Mouse (Mus musculus): ENCODE data around the gene Tab1. TPM values are rescaled to one million over a fixed set of nuclear protein-coding genes. Genes with fewer than 3 reads are reported as not detected.

Tab1 gene
- polyA plus RNA-seq, 1 experiment from 2014 or later = 12.2 TPM

- Histone ChIP-seq H3K27me3 (ENCODE audit: control insufficient read depth, insufficient read depth, low read depth, low read length) (peaks cover 13% of the 10 kb centered on the region), H3K4me2 (ENCODE audit: low read depth, low read length) (peak overlapping the region; percentile 98), H3K36me3 (ENCODE audit: control insufficient read depth, insufficient read depth) (no peaks in the 10 kb centered on the region), H3K4me3 (ENCODE audit: low read depth, low read length) (peak overlapping the region; percentile 73), H3K27ac (ENCODE audit: low read length) (no peak overlapping the region), H3K9me3 (replicated peaks; ENCODE audit: control insufficient read depth, low read length) (no peaks in the 10 kb centered on the region), H3K9ac (ENCODE audit: low read depth, low read length) (peak overlapping the region; percentile 79), H3K4me1 (ENCODE audit: control insufficient read depth, low read depth, low read length) (peaks cover 56% of the 10 kb centered on the region)
- WGBS (ENCODE audit: insufficient replicate concordance) = 51% methylated on average over 7 of the region's 7 CpGs
- ATAC-seq (ENCODE audit: low read depth) = no peak
Observed at GRCm38 (mm10) chr15:80092041-80092441, 40.9 kb upstream of the Tab1 start.

DNA sequence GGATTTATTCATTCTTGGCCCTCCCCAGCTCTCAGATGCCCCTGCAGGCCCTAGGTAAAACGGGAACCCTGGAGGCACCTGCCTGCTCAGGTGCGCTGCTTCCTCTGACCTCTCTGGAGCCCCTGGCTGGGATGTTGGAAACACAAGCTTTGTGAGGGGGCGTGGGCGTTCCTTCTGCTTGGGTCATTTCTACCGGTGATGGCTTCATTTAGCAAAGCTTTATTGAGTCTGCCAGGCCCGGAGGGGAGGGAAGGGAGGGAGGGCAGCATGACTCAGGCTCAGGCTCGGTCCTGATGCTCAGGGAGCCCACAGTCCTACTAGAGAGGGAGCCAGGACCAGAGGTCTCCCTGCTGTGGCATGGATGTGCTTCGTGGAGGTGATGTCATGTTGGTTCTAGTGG lies 40.3 kb upstream of the Tab1 start:
- H3K27ac ChIP-seq (ENCODE audit: low read length) = no peak overlapping the region
- 48% methylated on average over 8 of the region's 8 CpGs for WGBS (ENCODE audit: insufficient replicate concordance)

GRCm38 (mm10) chr15:80094201-80094600 lies 38.7 kb upstream of the Tab1 start:
- Histone ChIP-seq H3K4me3 (ENCODE audit: low read depth, low read length) (no peak overlapping the region), H3K4me1 (ENCODE audit: control insufficient read depth, low read depth, low read length) (peaks cover 58% of the 10 kb centered on the region)
- 86% methylated on average over 13 of the region's 13 CpGs for whole genome bisulfite sequencing (ENCODE audit: insufficient replicate concordance)

More for the DNA sequence above, 40.3 kb upstream of the Tab1 start:
- Histone ChIP-seq H3K27me3 (ENCODE audit: control insufficient read depth, insufficient read depth, low read depth, low read length) (peaks cover 13% of the 10 kb centered on the region), H3K4me1 (ENCODE audit: control insufficient read depth, low read depth, low read length) (peaks cover 56% of the 10 kb centered on the region), H3K4me3 (ENCODE audit: low read depth, low read length) (no peak overlapping the region), H3K4me2 (ENCODE audit: low read depth, low read length) (no peak overlapping the region), H3K36me3 (ENCODE audit: control insufficient read depth, insufficient read depth) (no peaks in the 10 kb centered on the region), H3K9me3 (replicated peaks; ENCODE audit: control insufficient read depth, low read length) (no peaks in the 10 kb centered on the region), H3K9ac (ENCODE audit: low read depth, low read length) (no peak overlapping the region)
- ATAC-seq (ENCODE audit: low read depth) = no peak

DNA sequence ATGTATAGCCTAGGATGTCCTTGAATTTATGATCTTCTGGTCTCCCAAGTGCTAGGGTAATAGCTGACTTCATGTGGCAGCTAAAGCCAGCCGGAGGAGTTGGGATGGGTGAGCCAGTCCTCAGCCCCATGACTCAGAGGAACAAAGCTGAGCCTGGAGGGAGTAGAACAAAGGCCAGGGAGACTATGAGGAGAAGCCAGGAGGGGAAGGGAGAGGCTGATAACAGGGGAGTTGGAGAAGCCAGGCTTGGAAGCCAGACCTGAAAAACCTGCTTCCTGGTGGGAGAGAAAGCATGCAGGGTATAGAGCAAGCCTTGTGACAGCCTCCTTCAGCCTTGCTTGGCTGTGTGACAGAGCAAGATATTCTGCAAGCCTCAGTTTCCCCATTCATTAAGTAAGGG lies 37.3 kb upstream of the Tab1 start:
- no peak overlapping the region for H3K27ac ChIP-seq (ENCODE audit: low read length)
- WGBS (ENCODE audit: insufficient replicate concordance) = 84% methylated on average over 1 of the region's 1 CpGs
- no peaks in the 10 kb centered on the region for H3K9me3 ChIP-seq (replicated peaks; ENCODE audit: control insufficient read depth, low read length)
- peaks cover 13% of the 10 kb centered on the region for H3K27me3 ChIP-seq (ENCODE audit: control insufficient read depth, insufficient read depth, low read depth, low read length)
- no peak for ATAC-seq (ENCODE audit: low read depth)
- no peak overlapping the region for H3K4me2 ChIP-seq (ENCODE audit: low read depth, low read length)
- no peak overlapping the region for H3K4me3 ChIP-seq (ENCODE audit: low read depth, low read length)
- H3K36me3 ChIP-seq (ENCODE audit: control insufficient read depth, insufficient read depth) = no peaks in the 10 kb centered on the region
- H3K4me1 ChIP-seq (ENCODE audit: control insufficient read depth, low read depth, low read length) = peaks cover 56% of the 10 kb centered on the region
- no peak overlapping the region for H3K9ac ChIP-seq (ENCODE audit: low read depth, low read length)

More at GRCm38 (mm10) chr15:80094201-80094600, 38.7 kb upstream of the Tab1 start:
- no peaks in the 10 kb centered on the region for H3K9me3 ChIP-seq (replicated peaks; ENCODE audit: control insufficient read depth, low read length)
- ATAC-seq (ENCODE audit: low read depth) = no peak
- H3K36me3 ChIP-seq (ENCODE audit: control insufficient read depth, insufficient read depth) = no peaks in the 10 kb centered on the region
- no peak overlapping the region for H3K9ac ChIP-seq (ENCODE audit: low read depth, low read length)
- H3K27me3 ChIP-seq (ENCODE audit: control insufficient read depth, insufficient read depth, low read depth, low read length) = peaks cover 13% of the 10 kb centered on the region
- no peak overlapping the region for H3K4me2 ChIP-seq (ENCODE audit: low read depth, low read length)
- no peak overlapping the region for H3K27ac ChIP-seq (ENCODE audit: low read length)

DNA sequence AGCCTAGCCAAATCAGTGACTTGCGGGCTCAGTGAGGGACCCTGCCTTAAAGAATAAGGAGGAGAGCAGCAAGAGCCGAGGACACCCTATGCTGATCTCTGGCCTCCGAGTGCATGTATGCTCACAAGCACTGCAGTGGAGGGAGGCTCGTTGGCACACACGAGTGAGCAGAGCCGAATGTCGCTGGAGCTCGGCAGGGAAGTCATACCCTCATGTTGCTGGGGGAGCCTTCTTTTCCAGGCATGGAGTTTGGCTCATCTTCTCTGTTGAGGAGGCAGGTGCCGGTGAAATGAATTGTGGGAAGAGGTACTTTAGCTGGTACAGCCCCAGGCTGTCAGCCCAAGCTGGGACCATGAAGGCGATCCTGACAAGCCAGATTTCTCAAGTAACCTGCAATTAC lies 36.5 kb upstream of the Tab1 start:
- Histone ChIP-seq H3K27ac (ENCODE audit: low read length) (peak overlapping the region; percentile 98), H3K9me3 (replicated peaks; ENCODE audit: control insufficient read depth, low read length) (no peaks in the 10 kb centered on the region), H3K4me2 (ENCODE audit: low read depth, low read length) (peak overlapping the region; percentile 80), H3K36me3 (ENCODE audit: control insufficient read depth, insufficient read depth) (no peaks in the 10 kb centered on the region), H3K4me3 (ENCODE audit: low read depth, low read length) (peak overlapping the region; percentile 53), H3K9ac (ENCODE audit: low read depth, low read length) (peak overlapping the region; percentile 56), H3K4me1 (ENCODE audit: control insufficient read depth, low read depth, low read length) (peaks cover 54% of the 10 kb centered on the region), H3K27me3 (ENCODE audit: control insufficient read depth, insufficient read depth, low read depth, low read length) (peaks cover 13% of the 10 kb centered on the region)
- 88% methylated on average over 10 of the region's 10 CpGs for WGBS (ENCODE audit: insufficient replicate concordance)
- ATAC-seq (ENCODE audit: low read depth) = no peak

- Histone ChIP-seq H3K36me3 (ENCODE audit: control insufficient read depth, insufficient read depth) (no peaks in the 10 kb centered on the region), H3K4me3 (ENCODE audit: low read depth, low read length) (peak overlapping the region; percentile 53), H3K27me3 (ENCODE audit: control insufficient read depth, insufficient read depth, low read depth, low read length) (peaks cover 6% of the 10 kb centered on the region), H3K9me3 (replicated peaks; ENCODE audit: control insufficient read depth, low read length) (no peaks in the 10 kb centered on the region), H3K27ac (ENCODE audit: low read length) (peak overlapping the region; percentile 98), H3K9ac (ENCODE audit: low read depth, low read length) (peak overlapping the region; percentile 56), H3K4me1 (ENCODE audit: control insufficient read depth, low read depth, low read length) (peaks cover 45% of the 10 kb centered on the region), H3K4me2 (ENCODE audit: low read depth, low read length) (peak overlapping the region; percentile 80)
- peak; percentile 82 for ATAC-seq (ENCODE audit: low read depth)
- WGBS (ENCODE audit: insufficient replicate concordance) = 7% methylated on average over 20 of the region's 20 CpGs
Observed at GRCm38 (mm10) chr15:80096946-80097881, 35.7 kb upstream of the Tab1 start.

GRCm38 (mm10) chr15:80097999-80098461 lies 34.9 kb upstream of the Tab1 start:
- 21% methylated on average over 8 of the region's 8 CpGs for WGBS (ENCODE audit: insufficient replicate concordance)
- peak overlapping the region; percentile 53 for H3K4me3 ChIP-seq (ENCODE audit: low read depth, low read length)

DNA sequence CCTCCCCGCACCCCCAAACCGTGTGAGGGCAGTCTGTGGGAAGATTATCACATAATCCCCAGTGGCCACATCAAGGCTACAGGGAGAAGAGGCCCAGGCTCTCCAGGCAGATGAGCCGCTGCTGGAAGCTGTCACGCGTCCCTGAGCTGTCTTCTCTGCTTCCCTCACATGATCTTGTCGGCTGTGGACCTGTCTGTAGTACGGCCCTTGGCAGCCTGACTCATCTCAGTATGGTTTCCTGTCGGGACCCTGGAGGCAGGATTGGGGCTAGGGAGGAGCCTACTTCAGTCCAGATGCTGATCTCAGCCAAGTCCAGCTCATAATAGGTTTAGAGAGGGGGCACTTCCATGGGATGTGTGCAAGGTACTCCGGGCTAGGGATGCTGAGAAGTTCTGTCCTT lies 34.1 kb upstream of the Tab1 start:
- Histone ChIP-seq H3K36me3 (ENCODE audit: control insufficient read depth, insufficient read depth) (no peaks in the 10 kb centered on the region), H3K27me3 (ENCODE audit: control insufficient read depth, insufficient read depth, low read depth, low read length) (no peaks in the 10 kb centered on the region), H3K4me2 (ENCODE audit: low read depth, low read length) (peak overlapping the region; percentile 80), H3K27ac (ENCODE audit: low read length) (peak overlapping the region; percentile 98), H3K9me3 (replicated peaks; ENCODE audit: control insufficient read depth, low read length) (no peaks in the 10 kb centered on the region), H3K9ac (ENCODE audit: low read depth, low read length) (peak overlapping the region; percentile 62), H3K4me1 (ENCODE audit: control insufficient read depth, low read depth, low read length) (peaks cover 43% of the 10 kb centered on the region), H3K4me3 (ENCODE audit: low read depth, low read length) (peak overlapping the region; percentile 53)
- ATAC-seq (ENCODE audit: low read depth) = no peak
- 24% methylated on average over 9 of the region's 9 CpGs for WGBS (ENCODE audit: insufficient replicate concordance)

More at GRCm38 (mm10) chr15:80097999-80098461, 34.9 kb upstream of the Tab1 start:
- H3K9ac ChIP-seq (ENCODE audit: low read depth, low read length) = peak overlapping the region; percentile 62
- no peaks in the 10 kb centered on the region for H3K9me3 ChIP-seq (replicated peaks; ENCODE audit: control insufficient read depth, low read length)
- peaks cover 43% of the 10 kb centered on the region for H3K4me1 ChIP-seq (ENCODE audit: control insufficient read depth, low read depth, low read length)
- H3K4me2 ChIP-seq (ENCODE audit: low read depth, low read length) = peak overlapping the region; percentile 80
- H3K27ac ChIP-seq (ENCODE audit: low read length) = peak overlapping the region; percentile 98
- H3K36me3 ChIP-seq (ENCODE audit: control insufficient read depth, insufficient read depth) = no peaks in the 10 kb centered on the region
- H3K27me3 ChIP-seq (ENCODE audit: control insufficient read depth, insufficient read depth, low read depth, low read length) = no peaks in the 10 kb centered on the region
- peak; percentile 92 for ATAC-seq (ENCODE audit: low read depth)

- Histone ChIP-seq H3K27me3 (ENCODE audit: control insufficient read depth, insufficient read depth, low read depth, low read length) (no peaks in the 10 kb centered on the region), H3K4me3 (ENCODE audit: low read depth, low read length) (peak overlapping the region; percentile 53; the same call in 1 of the 2 replicates), H3K4me2 (ENCODE audit: low read depth, low read length) (peak overlapping the region; percentile 80; the same call in 1 of the 2 replicates), H3K36me3 (ENCODE audit: control insufficient read depth, insufficient read depth) (no peaks in the 10 kb centered on the region), H3K4me1 (ENCODE audit: control insufficient read depth, low read depth, low read length) (peaks cover 43% of the 10 kb centered on the region), H3K9me3 (replicated peaks; ENCODE audit: control insufficient read depth, low read length) (no peaks in the 10 kb centered on the region), H3K9ac (ENCODE audit: low read depth, low read length) (no peak overlapping the region), H3K27ac (ENCODE audit: low read length) (peak overlapping the region; percentile 33)
- no peak for ATAC-seq (ENCODE audit: low read depth)
- 70% methylated on average over 3 of the region's 3 CpGs for WGBS (ENCODE audit: insufficient replicate concordance)
Observed at GRCm38 (mm10) chr15:80099477-80099876, 33.5 kb upstream of the Tab1 start.

All from liver, embryonic 16.5 days (tissue).